Mouse (Mus musculus) embryonic facial prominence, embryonic 15.5 days (tissue): ENCODE data around the gene Ccdc9b. TPM values are rescaled to one million over a fixed set of nuclear protein-coding genes. Genes with fewer than 3 reads are reported as not detected.
A peak's percentile ranks its signal among the peaks of the same experiment; 100 is the strongest.

Source experiments
- ATAC-seq: fragments of 200-750 bp; cut with Nextera tagmentation; 2 replicates; pipeline ENCODE4 v1.8.0; 2017; ENCODE audit warnings: low read depth, moderate TSS enrichment; ENCODE audit not compliant: insufficient number of reproducible peaks, low FRiP score, low TSS enrichment
- H3K27ac ChIP-seq: fragments of 300-500 bp; sonication (generic); replicated peaks from 2 replicates; pipeline ENCODE4 v1.5.1; 2015; ENCODE audit warnings: mild to moderate bottlenecking, inconsistent platforms
- H3K27me3 ChIP-seq: fragments of 300-500 bp; sonication (generic); 2 replicates; pipeline ENCODE4 v1.6.1; 2015; ENCODE audit warnings: inconsistent platforms
- H3K36me3 ChIP-seq: fragments of 300-500 bp; sonication (generic); 2 replicates; pipeline ENCODE4 v1.6.1; 2015; ENCODE audit warnings: mild to moderate bottlenecking, inconsistent platforms
- H3K4me1 ChIP-seq: fragments of 300-500 bp; sonication (generic); 2 replicates; pipeline ENCODE4 v1.6.1; 2015; ENCODE audit warnings: inconsistent platforms
- H3K4me2 ChIP-seq: fragments of 300-500 bp; sonication (generic); replicated peaks from 2 replicates; pipeline ENCODE4 v1.6.1; 2015; ENCODE audit warnings: mild to moderate bottlenecking, inconsistent platforms
- H3K4me3 ChIP-seq: fragments of 300-500 bp; sonication (generic); replicated peaks from 2 replicates; pipeline ENCODE4 v1.5.1; 2015; ENCODE audit warnings: mild to moderate bottlenecking, inconsistent platforms
- H3K9ac ChIP-seq: fragments of 300-500 bp; sonication (generic); 2 replicates; pipeline ENCODE4 v1.6.1; 2015; ENCODE audit warnings: inconsistent platforms
- H3K9me3 ChIP-seq: fragments of 300-500 bp; sonication (generic); replicated peaks from 2 replicates; pipeline ENCODE4 v1.6.1; 2016; ENCODE audit warnings: inconsistent platforms
- WGBS: fragments of 180-500 bp; shearing (Covaris S2); methylation state at CpG from one replicate; pipeline ENCODE4 v1.1.7; 2015; 5-methylcytosine and 5-hydroxymethylcytosine counted together
- polyA plus RNA-seq: library from polyadenylated mRNA; unstranded; fragments of >200 nt; fragmentation: Nextera tagmentation; extraction: Ambion mirVana; gene quantifications from 2 replicates; pipeline ENCODE4 v1.2.1, GENCODE M21; 2015

Ccdc9b gene
- polyA plus RNA-seq, 1 experiment from 2014 or later: 2.4 TPM

GRCm38 (mm10) chr2:118778418-118778817 is 16.0 kb upstream of the Ccdc9b start:
- H3K36me3 ChIP-seq: no peaks in the 10 kb centered on the region
- WGBS: 69% methylated on average over 4 of the region's 4 CpGs
- H3K27me3 ChIP-seq: peaks cover 8% of the 10 kb centered on the region; the same call in 1 of the 2 replicates
- H3K4me2 ChIP-seq: no peak overlapping the region
- ATAC-seq: no peak
- no peak overlapping the region for H3K9ac ChIP-seq
- H3K9me3 ChIP-seq: no peaks in the 10 kb centered on the region
- no peak overlapping the region for H3K4me3 ChIP-seq
- no peak overlapping the region for H3K27ac ChIP-seq
- peaks cover 18% of the 10 kb centered on the region for H3K4me1 ChIP-seq

- 57% methylated on average over 2 of the region's 2 CpGs for WGBS
- peaks cover 18% of the 10 kb centered on the region for H3K4me1 ChIP-seq
- no peak overlapping the region for H3K4me3 ChIP-seq
- no peaks in the 10 kb centered on the region for H3K36me3 ChIP-seq
- no peaks in the 10 kb centered on the region for H3K9me3 ChIP-seq
- no peak overlapping the region for H3K27ac ChIP-seq
- peaks cover 2% of the 10 kb centered on the region; the same call in 1 of the 2 replicates for H3K27me3 ChIP-seq
- H3K4me2 ChIP-seq: no peak overlapping the region
- no peak overlapping the region for H3K9ac ChIP-seq
- no peak for ATAC-seq
These were observed 13.8 kb upstream of the Ccdc9b start for GRCm38 (mm10) chr2:118776295-118776694.

- Histone ChIP-seq H3K27me3 (peaks cover 2% of the 10 kb centered on the region; the same call in 1 of the 2 replicates), H3K4me3 (no peak overlapping the region), H3K4me2 (no peak overlapping the region), H3K9ac (no peak overlapping the region), H3K27ac (no peak overlapping the region), H3K4me1 (peaks cover 18% of the 10 kb centered on the region), H3K36me3 (no peaks in the 10 kb centered on the region), H3K9me3 (no peaks in the 10 kb centered on the region)
- 59% methylated on average over 4 of the region's 4 CpGs for WGBS
- no peak for ATAC-seq
These were observed 13.4 kb upstream of the Ccdc9b start for GRCm38 (mm10) chr2:118775846-118776245.

- peaks cover 18% of the 10 kb centered on the region for H3K4me1 ChIP-seq
- WGBS: 56% methylated on average over 1 of the region's 1 CpGs
- H3K27me3 ChIP-seq: peaks cover 2% of the 10 kb centered on the region; the same call in 1 of the 2 replicates
- H3K4me2 ChIP-seq: no peak overlapping the region
- H3K27ac ChIP-seq: no peak overlapping the region
- H3K9me3 ChIP-seq: no peaks in the 10 kb centered on the region
- no peaks in the 10 kb centered on the region for H3K36me3 ChIP-seq
- H3K9ac ChIP-seq: no peak overlapping the region
- H3K4me3 ChIP-seq: no peak overlapping the region
- no peak for ATAC-seq
These were observed 12.9 kb upstream of the Ccdc9b start for GRCm38 (mm10) chr2:118775396-118775795.

- 71% methylated on average over 2 of the region's 2 CpGs for WGBS
- Histone ChIP-seq H3K4me2 (no peak overlapping the region), H3K27me3 (no peaks in the 10 kb centered on the region; the same call in 1 of the 2 replicates), H3K36me3 (no peaks in the 10 kb centered on the region), H3K4me1 (peaks cover 12% of the 10 kb centered on the region), H3K9me3 (no peaks in the 10 kb centered on the region), H3K9ac (no peak overlapping the region), H3K4me3 (no peak overlapping the region), H3K27ac (no peak overlapping the region)
- ATAC-seq: no peak
These were observed 12.1 kb upstream of the Ccdc9b start for GRCm38 (mm10) chr2:118774536-118774935.

GRCm38 (mm10) chr2:118772158-118772874 is 9.9 kb upstream of the Ccdc9b start, which contains the start of gene Phgr1:
Gene Phgr1 (plus strand): TSS chr2:118772769.
- Histone ChIP-seq H3K27ac (no peak within 1 kb of the TSS), H3K36me3 (no peaks in the 10 kb centered on the region), H3K4me3 (no peak within 1 kb of the TSS), H3K4me1 (0 out of 2 replicates have a peak, but pooled peaks cover 5% of the 10 kb centered on the region), H3K9ac (no peak within 1 kb of the TSS), H3K27me3 (no peaks in the 10 kb centered on the region; the same call in 1 of the 2 replicates), H3K4me2 (no peak within 1 kb of the TSS), H3K9me3 (no peaks in the 10 kb centered on the region)
- no peak for ATAC-seq
- WGBS: 74% methylated on average over 6 of the region's 6 CpGs

GRCm38 (mm10) chr2:118766041-118767033 is 3.9 kb upstream of the Ccdc9b start:
- no peak overlapping the region for H3K9ac ChIP-seq
- no peak overlapping the region for H3K4me3 ChIP-seq
- H3K4me1 ChIP-seq: peaks cover 27% of the 10 kb centered on the region
- 68% methylated on average over 10 of the region's 10 CpGs for WGBS
- H3K27ac ChIP-seq: no peak overlapping the region
- no peaks in the 10 kb centered on the region for H3K36me3 ChIP-seq
- H3K9me3 ChIP-seq: no peaks in the 10 kb centered on the region
- no peak for ATAC-seq
- no peaks in the 10 kb centered on the region for H3K27me3 ChIP-seq
- H3K4me2 ChIP-seq: no peak overlapping the region

GRCm38 (mm10) chr2:118764875-118765274 is 2.4 kb upstream of the Ccdc9b start:
- no peak overlapping the region for H3K4me3 ChIP-seq
- 70% methylated on average over 5 of the region's 5 CpGs for WGBS
- H3K9me3 ChIP-seq: no peaks in the 10 kb centered on the region
- H3K9ac ChIP-seq: no peak overlapping the region
- no peak overlapping the region for H3K27ac ChIP-seq
- no peaks in the 10 kb centered on the region for H3K36me3 ChIP-seq
- H3K4me2 ChIP-seq: no peak overlapping the region
- peaks cover 33% of the 10 kb centered on the region for H3K4me1 ChIP-seq
- H3K27me3 ChIP-seq: no peaks in the 10 kb centered on the region
- ATAC-seq: no peak

GRCm38 (mm10) chr2:118764094-118764831 is 1.8 kb upstream of the Ccdc9b start:
- Histone ChIP-seq H3K36me3 (no peaks in the 10 kb centered on the region), H3K27ac (no peak overlapping the region), H3K9ac (no peak overlapping the region), H3K4me3 (no peak overlapping the region), H3K4me2 (0 out of 2 replicates have a peak overlapping the region, but pooled peaks have one; percentile 17), H3K9me3 (no peaks in the 10 kb centered on the region), H3K27me3 (no peaks in the 10 kb centered on the region; the same call in 1 of the 2 replicates), H3K4me1 (peaks cover 37% of the 10 kb centered on the region)
- ATAC-seq: no peak
- WGBS: 12% methylated on average over 11 of the region's 11 CpGs

GRCm38 (mm10) chr2:118763469-118763868 is 1.0 kb upstream of the Ccdc9b start:
- Histone ChIP-seq H3K27ac (peak overlapping the region; percentile 91), H3K4me1 (peaks cover 42% of the 10 kb centered on the region), H3K4me3 (no peak overlapping the region), H3K9ac (no peak overlapping the region), H3K27me3 (no peaks in the 10 kb centered on the region; the same call in 1 of the 2 replicates), H3K4me2 (no peak overlapping the region), H3K36me3 (no peaks in the 10 kb centered on the region), H3K9me3 (no peaks in the 10 kb centered on the region)
- WGBS: 67% methylated on average over 7 of the region's 7 CpGs
- no peak for ATAC-seq
